Mouse (Mus musculus) cerebellum, postnatal 10 days (tissue): Measurements from ENCODE around the gene Sorcs2.

Source experiments
- DNase-seq, 2 experiments: peaks; one replicate each; pipeline ENCODE4 v3.0.0; 2021; ENCODE audit warnings: mixed read lengths in 2 of 2

Gene Sorcs2

GRCm38 (mm10) chr5:36397837-36398282 is at the start of gene Sorcs2:
Gene Sorcs2, minus strand, starts transcription at chr5:36398139.
- peak; percentile 94 for DNase-seq

- no peak for DNase-seq
Measured at GRCm38 (mm10) chr5:36446166-36446890, 48.4 kb upstream of the Sorcs2 start.

GRCm38 (mm10) chr5:36445028-36445427 is 47.1 kb upstream of the Sorcs2 start:
- peak; percentile 62 to 82 for DNase-seq

GRCm38 (mm10) chr5:36444611-36445010 is 46.7 kb upstream of the Sorcs2 start:
- DNase-seq: peak; percentile 50 to 59

GRCm38 (mm10) chr5:36440741-36441140 is 42.8 kb upstream of the Sorcs2 start:
- no peak for DNase-seq

- no peak for DNase-seq
Measured at GRCm38 (mm10) chr5:36436858-36437257, 38.9 kb upstream of the Sorcs2 start.

GRCm38 (mm10) chr5:36434398-36434967 is 36.5 kb upstream of the Sorcs2 start:
- no peak for DNase-seq

- no peak for DNase-seq
Measured at GRCm38 (mm10) chr5:36431711-36432110, 33.8 kb upstream of the Sorcs2 start.

- no peak for DNase-seq
Measured at GRCm38 (mm10) chr5:36429551-36429950, 31.6 kb upstream of the Sorcs2 start.

- DNase-seq: no peak
Measured at GRCm38 (mm10) chr5:36427831-36428230, 29.9 kb upstream of the Sorcs2 start.

GRCm38 (mm10) chr5:36426404-36426803 is 28.5 kb upstream of the Sorcs2 start:
- DNase-seq: peak; percentile 42 to 46

GRCm38 (mm10) chr5:36424676-36425075 is 26.7 kb upstream of the Sorcs2 start:
- no peak for DNase-seq

- DNase-seq: no peak
Measured at GRCm38 (mm10) chr5:36422689-36423088, 24.8 kb upstream of the Sorcs2 start.

GRCm38 (mm10) chr5:36419861-36420260 is 21.9 kb upstream of the Sorcs2 start:
- no peak for DNase-seq

- no peak for DNase-seq
Measured at GRCm38 (mm10) chr5:36414712-36415331, 16.9 kb upstream of the Sorcs2 start.

GRCm38 (mm10) chr5:36398463-36399364 is 775 bp upstream of the Sorcs2 start:
- peak; percentile 67 to 74 for DNase-seq

- DNase-seq: peak; percentile 43 to 44
Measured at GRCm38 (mm10) chr5:36397384-36397759, 567 bp downstream of the Sorcs2 start.

- peak; percentile 32 for DNase-seq
Measured at GRCm38 (mm10) chr5:36396491-36397383, 1.2 kb downstream of the Sorcs2 start.

GRCm38 (mm10) chr5:36396011-36396410 is 1.9 kb downstream of the Sorcs2 start:
- DNase-seq: peak; percentile 81 to 85

- DNase-seq: peak; percentile 59 to 79
Measured at GRCm38 (mm10) chr5:36394840-36395515, 3.0 kb downstream of the Sorcs2 start.

- DNase-seq: no peak
Measured at GRCm38 (mm10) chr5:36391751-36392150, 6.2 kb downstream of the Sorcs2 start.
